Mouse (Mus musculus) lung, postnatal 0 days (tissue): ENCODE measurements around the gene Rep15. TPM values are rescaled to one million over a fixed set of nuclear protein-coding genes. Genes with fewer than 3 reads are reported as not detected.

Experiments
- ATAC-seq: fragments of 200-750 bp; cut with Nextera tagmentation; 2 replicates; pipeline ENCODE4 v1.8.0; 2017; ENCODE audit warnings: moderate library complexity
- DNase-seq: peaks from one replicate; pipeline ENCODE4 v3.0.0-alpha.2; 2016; ENCODE audit warnings: low spot score
- H3K27ac ChIP-seq: fragments of 300-500 bp; sonication (generic); 2 replicates; pipeline ENCODE4 v1.5.1; 2014; ENCODE audit warnings: antibody characterized with exemption, mild to moderate bottlenecking, low read length, mixed read lengths
- H3K27me3 ChIP-seq: fragments of 300-500 bp; sonication (generic); replicated peaks from 2 replicates; pipeline ENCODE4 v1.6.1; 2014; ENCODE audit warnings: low read length, mixed read lengths; ENCODE audit not compliant: insufficient read depth
- H3K36me3 ChIP-seq: fragments of 300-500 bp; sonication (generic); 2 replicates; pipeline ENCODE4 v1.6.1; 2014; ENCODE audit warnings: low read length, mixed read lengths; ENCODE audit not compliant: insufficient read depth
- H3K4me1 ChIP-seq: fragments of 300-500 bp; sonication (generic); 2 replicates; pipeline ENCODE4 v1.6.1; 2014; ENCODE audit warnings: antibody characterized with exemption, low read depth, low read length, mixed read lengths; ENCODE audit not compliant: insufficient read depth
- H3K4me2 ChIP-seq: fragments of 300-500 bp; sonication (generic); replicated peaks from 2 replicates; pipeline ENCODE4 v1.6.1; 2014; ENCODE audit warnings: low read depth, mild to moderate bottlenecking, low read length, moderate library complexity, mixed read lengths
- H3K4me3 ChIP-seq: fragments of 300-500 bp; sonication (generic); 2 replicates; pipeline ENCODE4 v1.5.1; 2014; ENCODE audit warnings: low read depth, low read length
- H3K9ac ChIP-seq: fragments of 300-500 bp; sonication (generic); replicated peaks from 2 replicates; pipeline ENCODE4 v1.6.1; 2014; ENCODE audit warnings: low read depth, mild to moderate bottlenecking
- H3K9me3 ChIP-seq: fragments of 300-500 bp; sonication (generic); 2 replicates; pipeline ENCODE4 v1.6.1; 2016; ENCODE audit warnings: low read length, mixed read lengths
- CTCF ChIP-seq: IDR thresholded peaks from 2 replicates; pipeline ENCODE4 v1.5.1; 2016; ENCODE audit warnings: antibody characterized with exemption, mild to moderate bottlenecking
- EP300 ChIP-seq: IDR thresholded peaks from 2 replicates; pipeline ENCODE4 v1.6.1; 2016; ENCODE audit warnings: antibody characterized with exemption, mild to moderate bottlenecking, control low read depth
- WGBS: fragments of 180-500 bp; shearing (Covaris S2); extraction: QIAGEN DNeasy Blood & Tissue Kit; methylation state at CpG from one replicate; pipeline ENCODE4 v1.1.7; 2014; 5-methylcytosine and 5-hydroxymethylcytosine counted together
- polyA plus RNA-seq: library from polyadenylated mRNA; unstranded; fragments of >200 nt; fragmentation: Nextera tagmentation; extraction: Ambion mirVana; gene quantifications from 2 replicates; pipeline ENCODE4 v1.2.1, GENCODE M21; 2015

Gene Rep15
- polyA plus RNA-seq, 1 experiment from 2014 or later: 0.61 TPM

GRCm38 (mm10) chr6:146998710-146999109, 33.7 kb upstream of the Rep15 start:
- Histone ChIP-seq H3K4me1 (no peaks in the 10 kb centered on the region), H3K36me3 (no peaks in the 10 kb centered on the region; the same call in 1 of the 2 replicates), H3K4me2 (no peak overlapping the region), H3K4me3 (no peak overlapping the region), H3K9ac (no peak overlapping the region), H3K9me3 (no peaks in the 10 kb centered on the region), H3K27ac (no peak overlapping the region), H3K27me3 (no peaks in the 10 kb centered on the region)
- ATAC-seq: no peak
- TF ChIP-seq EP300: no peak
- TF ChIP-seq CTCF: no peak
- 83% methylated on average over 4 of the region's 4 CpGs for WGBS
- no peak for DNase-seq

- no peak for DNase-seq
- Histone ChIP-seq H3K27me3 (no peaks in the 10 kb centered on the region), H3K9ac (no peak overlapping the region), H3K4me3 (no peak overlapping the region), H3K4me2 (no peak overlapping the region), H3K9me3 (no peaks in the 10 kb centered on the region), H3K36me3 (peaks cover 3% of the 10 kb centered on the region; the same call in 1 of the 2 replicates), H3K4me1 (no peaks in the 10 kb centered on the region), H3K27ac (no peak overlapping the region)
- WGBS: 90% methylated on average over 9 of the region's 9 CpGs
- TF ChIP-seq CTCF: no peak
- ATAC-seq: no peak
Measured at GRCm38 (mm10) chr6:146999302-146999701, 33.1 kb upstream of the Rep15 start.

- H3K9ac ChIP-seq: no peak overlapping the region
- no peak for TF ChIP-seq EP300
- H3K4me3 ChIP-seq: no peak overlapping the region
- H3K9me3 ChIP-seq: no peaks in the 10 kb centered on the region
- DNase-seq (no peak), ATAC-seq (no peak)
- 81% methylated on average over 2 of the region's 2 CpGs for WGBS
- no peak overlapping the region for H3K27ac ChIP-seq
- H3K4me1 ChIP-seq: no peaks in the 10 kb centered on the region
- peaks cover 3% of the 10 kb centered on the region; the same call in 1 of the 2 replicates for H3K36me3 ChIP-seq
- no peaks in the 10 kb centered on the region for H3K27me3 ChIP-seq
- no peak overlapping the region for H3K4me2 ChIP-seq
Measured at GRCm38 (mm10) chr6:146999755-147000154, 32.6 kb upstream of the Rep15 start.

GRCm38 (mm10) chr6:147008148-147008547, 24.2 kb upstream of the Rep15 start:
- ATAC-seq (no peak), DNase-seq (peak; percentile 20)
- H3K4me2 ChIP-seq: no peak overlapping the region
- no peaks in the 10 kb centered on the region for H3K9me3 ChIP-seq
- no peak overlapping the region for H3K4me3 ChIP-seq
- H3K9ac ChIP-seq: no peak overlapping the region
- no peak overlapping the region for H3K27ac ChIP-seq
- peak; percentile 78 for TF ChIP-seq CTCF
- no peak for TF ChIP-seq EP300
- H3K36me3 ChIP-seq: peaks cover 22% of the 10 kb centered on the region; the same call in 1 of the 2 replicates
- WGBS: 65% methylated on average over 3 of the region's 3 CpGs
- peaks cover 4% of the 10 kb centered on the region; the same call in 1 of the 2 replicates for H3K4me1 ChIP-seq
- no peaks in the 10 kb centered on the region for H3K27me3 ChIP-seq

GRCm38 (mm10) chr6:147010358-147010757, 22.0 kb upstream of the Rep15 start:
- Histone ChIP-seq H3K36me3 (peaks cover 21% of the 10 kb centered on the region; the same call in 1 of the 2 replicates), H3K9ac (no peak overlapping the region), H3K27me3 (no peaks in the 10 kb centered on the region), H3K4me1 (peaks cover 4% of the 10 kb centered on the region; the same call in 1 of the 2 replicates), H3K27ac (no peak overlapping the region), H3K4me2 (no peak overlapping the region), H3K9me3 (no peaks in the 10 kb centered on the region), H3K4me3 (no peak overlapping the region)
- peak; percentile 11 for DNase-seq
- 71% methylated on average over 6 of the region's 6 CpGs for WGBS
- ATAC-seq: no peak
- no peak for TF ChIP-seq CTCF
- TF ChIP-seq EP300: no peak

GRCm38 (mm10) chr6:147010811-147011520, 21.4 kb upstream of the Rep15 start:
- peak; percentile 10 for DNase-seq
- Histone ChIP-seq H3K36me3 (peaks cover 16% of the 10 kb centered on the region), H3K9ac (no peak overlapping the region), H3K4me2 (no peak overlapping the region), H3K27me3 (no peaks in the 10 kb centered on the region), H3K4me3 (no peak overlapping the region), H3K9me3 (no peaks in the 10 kb centered on the region), H3K4me1 (peaks cover 4% of the 10 kb centered on the region; the same call in 1 of the 2 replicates), H3K27ac (peak overlapping the region; percentile 38; the same call in 1 of the 2 replicates)
- WGBS: 74% methylated on average over 15 of the region's 15 CpGs
- TF ChIP-seq CTCF (no peak), EP300 (no peak)
- no peak for ATAC-seq
